Mouse (Mus musculus) lung, embryonic 14.5 days (tissue): Measurements from ENCODE around the gene Kiss1r. TPM values are rescaled to one million over a fixed set of nuclear protein-coding genes. Genes with fewer than 3 reads are reported as not detected.
A peak's percentile ranks its signal among the peaks of the same experiment; 100 is the strongest.
"Not testable (repeated sequence)": the region's sequence is repeated elsewhere in the genome, so short reads cannot be mapped to it uniquely, and the experiment has no call there.

Experiments used
- ATAC-seq: fragments of 200-750 bp; cut with Nextera tagmentation; 2 replicates; pipeline ENCODE4 v1.8.0; 2017; ENCODE audit warnings: mild to moderate bottlenecking, moderate TSS enrichment, moderate library complexity; ENCODE audit not compliant: insufficient read depth
- DNase-seq: peaks from one replicate; pipeline ENCODE4 v3.0.0-alpha.2; 2015
- H3K27ac ChIP-seq: fragments of 300-500 bp; sonication (generic); 2 replicates; pipeline ENCODE4 v1.5.1; 2014; ENCODE audit warnings: low read depth, mild to moderate bottlenecking, moderate library complexity
- H3K27me3 ChIP-seq: fragments of 300-500 bp; sonication (generic); 2 replicates; pipeline ENCODE4 v1.6.1; 2014; ENCODE audit warnings: low read length, control low read depth; ENCODE audit not compliant: insufficient read depth
- H3K36me3 ChIP-seq: fragments of 300-500 bp; sonication (generic); 2 replicates; pipeline ENCODE4 v1.6.1; 2014; ENCODE audit warnings: control low read depth; ENCODE audit not compliant: insufficient read depth
- H3K4me1 ChIP-seq: fragments of 300-500 bp; sonication (generic); 2 replicates; pipeline ENCODE4 v1.6.1; 2014; ENCODE audit warnings: antibody characterized with exemption, control low read depth; ENCODE audit not compliant: insufficient read depth
- H3K4me2 ChIP-seq: fragments of 300-500 bp; sonication (generic); 2 replicates; pipeline ENCODE4 v1.6.1; 2014; ENCODE audit warnings: mild to moderate bottlenecking
- H3K4me3 ChIP-seq: fragments of 300-500 bp; sonication (generic); 2 replicates; pipeline ENCODE4 v1.5.1; 2014; ENCODE audit warnings: low read depth, low read length
- H3K9ac ChIP-seq: fragments of 300-500 bp; sonication (generic); 2 replicates; pipeline ENCODE4 v1.6.1; 2014
- H3K9me3 ChIP-seq: fragments of 300-500 bp; sonication (generic); 2 replicates; pipeline ENCODE4 v1.6.1; 2016; ENCODE audit warnings: low read depth, low read length, control low read depth
- CTCF ChIP-seq: IDR thresholded peaks from 2 replicates; pipeline ENCODE4 v1.5.1; 2016; ENCODE audit warnings: antibody characterized with exemption, low read depth
- WGBS: fragments of 180-500 bp; shearing (Covaris S2); extraction: QIAGEN DNeasy Blood & Tissue Kit; methylation state at CpG from one replicate; pipeline ENCODE4 v1.1.7; 2014; 5-methylcytosine and 5-hydroxymethylcytosine counted together
- polyA plus RNA-seq: library from polyadenylated mRNA; unstranded; fragments of >200 nt; fragmentation: Nextera tagmentation; extraction: Ambion mirVana; gene quantifications from 2 replicates; pipeline ENCODE4 v1.2.1, GENCODE M21; 2014

Kiss1r gene
- polyA plus RNA-seq, 1 experiment from 2014 or later = 1.2 TPM

DNA sequence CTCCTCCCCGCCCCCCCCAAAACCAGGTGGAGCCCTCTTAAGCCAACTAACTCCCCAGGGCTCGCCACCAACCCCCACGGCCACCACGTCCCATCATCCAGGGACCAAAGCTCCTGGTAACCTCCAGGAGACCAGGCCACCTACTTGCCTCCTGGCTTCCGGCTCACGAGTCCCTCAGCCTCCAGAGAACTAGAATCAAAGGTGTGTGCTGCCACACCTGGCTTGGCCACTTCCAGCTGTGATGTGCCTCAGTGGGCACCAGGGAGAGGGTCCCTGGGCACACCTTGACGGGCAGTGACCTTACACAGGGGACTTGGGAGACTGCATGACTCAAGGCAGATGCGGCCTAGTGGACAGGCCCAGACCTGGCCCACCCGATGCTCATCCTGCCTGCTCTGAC is 38.9 kb downstream of the Kiss1r start:
- no peak overlapping the region for H3K4me3 ChIP-seq
- TF ChIP-seq CTCF = no peak
- no peak overlapping the region for H3K9ac ChIP-seq
- H3K9me3 ChIP-seq = no peaks in the 10 kb centered on the region
- no peak for DNase-seq
- WGBS = 62% methylated on average over 9 of the region's 9 CpGs
- no peak overlapping the region for H3K27ac ChIP-seq
- no peaks in the 10 kb centered on the region for H3K4me1 ChIP-seq
- H3K4me2 ChIP-seq = no peak overlapping the region
- ATAC-seq = no peak
- H3K27me3 ChIP-seq = no peaks in the 10 kb centered on the region
- peaks cover 25% of the 10 kb centered on the region for H3K36me3 ChIP-seq

DNA sequence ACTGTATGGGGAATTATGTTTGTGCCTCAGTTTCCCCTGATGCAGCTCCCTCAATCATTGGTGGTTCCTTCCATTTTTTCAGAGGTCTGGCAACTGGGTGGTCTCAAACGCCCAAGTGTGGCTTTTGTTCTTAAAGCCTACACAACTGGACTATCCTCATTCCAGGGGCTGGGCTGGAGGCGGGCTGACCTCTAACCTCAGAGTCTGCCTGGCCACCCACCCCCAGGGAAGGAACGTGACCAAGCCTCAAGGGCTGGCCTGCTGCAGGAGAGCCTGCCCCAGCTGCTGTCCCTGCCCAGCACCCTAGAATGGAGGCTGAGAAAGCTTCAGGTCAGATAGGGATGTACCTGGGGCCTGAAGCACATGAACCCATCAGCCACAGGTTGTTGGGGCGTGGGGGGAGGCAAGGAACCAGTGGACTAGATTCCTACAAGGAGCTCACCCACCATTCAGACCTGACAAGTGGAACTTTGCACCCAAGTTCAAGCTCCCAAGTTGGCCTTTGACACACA is 39.9 kb downstream of the Kiss1r start:
- Histone ChIP-seq H3K27ac (no peak overlapping the region), H3K4me1 (0 out of 2 replicates have a peak, but pooled peaks cover 6% of the 10 kb centered on the region), H3K4me2 (no peak overlapping the region), H3K9me3 (no peaks in the 10 kb centered on the region), H3K4me3 (no peak overlapping the region), H3K36me3 (peaks cover 21% of the 10 kb centered on the region), H3K27me3 (no peaks in the 10 kb centered on the region), H3K9ac (no peak overlapping the region)
- DNase-seq = no peak
- WGBS = 20% methylated on average over 4 of the region's 4 CpGs
- no peak for TF ChIP-seq CTCF
- ATAC-seq = no peak

DNA sequence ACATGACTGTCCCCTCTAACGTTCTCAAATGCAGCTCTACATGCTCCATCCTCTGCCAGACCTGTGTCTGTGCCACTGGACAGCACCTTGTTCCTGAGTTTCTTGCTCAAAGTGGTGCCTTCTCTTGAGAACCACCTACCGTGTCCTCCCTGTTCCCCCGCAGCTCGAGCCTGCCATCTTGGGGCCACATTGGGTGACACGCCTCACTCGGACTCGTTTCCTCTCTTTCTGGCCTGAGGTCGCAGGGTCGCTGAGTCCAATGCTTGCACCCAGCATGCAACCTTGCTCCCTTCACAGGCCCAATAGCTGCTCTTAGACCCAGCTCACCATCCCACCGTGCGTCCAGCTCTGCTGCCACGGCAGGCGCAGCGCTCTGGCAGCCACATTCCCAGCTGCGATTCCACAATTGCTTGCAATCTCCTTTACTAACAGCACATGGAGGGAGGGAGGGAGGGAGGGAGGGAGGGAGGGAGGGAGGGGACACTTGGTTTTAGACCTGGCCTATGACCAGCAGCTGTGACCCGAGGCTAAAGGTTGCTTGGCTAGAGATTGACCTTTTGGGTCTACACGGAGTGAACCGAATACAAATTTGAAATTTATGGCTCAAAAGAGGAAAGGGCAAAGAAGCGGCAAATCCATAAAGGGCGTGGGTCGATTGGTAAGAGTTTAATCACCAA is 41.5 kb downstream of the Kiss1r start:
- peak; percentile 94 for TF ChIP-seq CTCF
- H3K9ac ChIP-seq = no peak overlapping the region

DNA sequence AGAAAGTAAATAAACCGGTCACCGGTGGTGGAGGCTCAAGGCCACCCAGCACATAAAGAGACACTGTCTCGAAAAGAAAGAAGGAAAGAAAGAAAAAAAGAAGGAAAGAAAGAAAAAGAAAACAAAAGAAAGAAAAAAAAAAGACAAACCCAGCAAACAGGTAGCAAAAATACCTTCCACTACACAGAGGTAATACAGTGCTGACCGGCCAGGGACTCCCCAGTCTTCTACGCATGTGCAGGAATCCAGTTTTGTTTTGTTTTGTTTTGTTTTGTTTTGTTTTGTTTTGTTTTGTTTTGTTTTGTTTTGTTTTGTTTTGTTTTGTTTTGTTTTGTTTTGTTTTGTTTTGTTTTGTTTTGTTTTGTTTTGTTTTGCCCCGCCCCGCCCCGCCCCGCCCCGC is 42.6 kb downstream of the Kiss1r start:
- not testable (repeated sequence) for ATAC-seq, H3K27me3 ChIP-seq, H3K4me1 ChIP-seq, H3K27ac ChIP-seq, H3K9ac ChIP-seq, H3K9me3 ChIP-seq, DNase-seq
- peak overlapping the region; percentile 99 for H3K4me3 ChIP-seq
- WGBS = 33% methylated on average over 10 of the region's 10 CpGs
- H3K4me2 ChIP-seq = peak overlapping the region; percentile 89
- H3K36me3 ChIP-seq = peaks cover 31% of the 10 kb centered on the region

More for the DNA sequence above, 41.5 kb downstream of the Kiss1r start:
- H3K36me3 ChIP-seq = peaks cover 24% of the 10 kb centered on the region
- 0 out of 2 replicates have a peak, but pooled peaks cover 6% of the 10 kb centered on the region for H3K4me1 ChIP-seq
- H3K27me3 ChIP-seq = no peaks in the 10 kb centered on the region
- no peak overlapping the region for H3K4me3 ChIP-seq
- 12% methylated on average over 21 of the region's 21 CpGs for WGBS
- DNase-seq = peak; percentile 85
- no peak for ATAC-seq
- no peaks in the 10 kb centered on the region for H3K9me3 ChIP-seq
- no peak overlapping the region for H3K27ac ChIP-seq
- H3K4me2 ChIP-seq = peak overlapping the region; percentile 45

DNA sequence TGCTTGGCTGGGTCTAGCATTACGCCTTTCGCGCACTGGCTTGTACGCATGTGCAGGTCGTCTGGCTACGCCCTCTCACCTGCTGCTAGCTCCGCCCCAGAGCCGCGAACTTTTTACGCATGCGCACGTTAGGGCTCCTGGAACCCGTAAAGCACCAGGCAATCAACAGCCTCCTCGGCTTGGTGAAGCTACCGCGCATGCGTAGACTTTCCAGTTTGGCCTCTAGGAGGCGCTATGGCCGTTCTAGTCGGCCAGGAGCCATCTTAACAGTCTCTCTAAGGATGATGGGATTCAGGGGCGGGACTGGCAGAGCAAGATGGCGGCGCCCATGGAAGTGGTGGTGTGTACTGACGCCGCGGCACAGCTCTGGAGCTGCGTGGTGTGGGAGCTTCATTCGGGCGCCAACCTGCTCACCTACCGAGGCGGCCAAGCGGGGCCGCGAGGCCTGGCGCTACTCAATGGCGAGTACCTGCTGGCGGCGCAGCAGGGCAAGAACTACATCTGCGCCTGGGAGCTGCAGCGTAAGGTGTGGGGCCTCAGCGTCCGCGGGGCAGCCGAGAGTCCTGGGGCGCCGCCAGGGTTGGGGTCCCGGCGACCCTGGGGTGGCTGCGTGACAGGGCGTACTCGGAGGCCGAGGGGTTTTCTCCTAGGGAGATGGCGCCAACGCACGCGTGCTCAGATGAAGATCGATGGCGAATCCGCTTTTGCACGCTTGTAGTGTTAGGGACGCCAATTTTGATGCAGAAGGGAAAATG is 43.3 kb downstream of the Kiss1r start, which contains the start of gene Wdr18:
Wdr18 (plus strand) TSS at position 306 of the 755 bp plus-strand sequence.
- peak; percentile 99 for TF ChIP-seq CTCF
- Histone ChIP-seq H3K27ac (peak within 1 kb of the TSS; percentile 58; the same call in 1 of the 2 replicates), H3K4me1 (0 out of 2 replicates have a peak, but pooled peaks cover 6% of the 10 kb centered on the region), H3K9me3 (no peaks in the 10 kb centered on the region), H3K27me3 (no peaks in the 10 kb centered on the region), H3K4me2 (peak within 1 kb of the TSS; percentile 89), H3K9ac (peak within 1 kb of the TSS; percentile 84), H3K36me3 (peaks cover 37% of the 10 kb centered on the region), H3K4me3 (peak within 1 kb of the TSS; percentile 99)
- DNase-seq = peak; percentile 100
- ATAC-seq = peak; percentile 95
- under 1% methylated on average over 61 of the region's 61 CpGs for WGBS

DNA sequence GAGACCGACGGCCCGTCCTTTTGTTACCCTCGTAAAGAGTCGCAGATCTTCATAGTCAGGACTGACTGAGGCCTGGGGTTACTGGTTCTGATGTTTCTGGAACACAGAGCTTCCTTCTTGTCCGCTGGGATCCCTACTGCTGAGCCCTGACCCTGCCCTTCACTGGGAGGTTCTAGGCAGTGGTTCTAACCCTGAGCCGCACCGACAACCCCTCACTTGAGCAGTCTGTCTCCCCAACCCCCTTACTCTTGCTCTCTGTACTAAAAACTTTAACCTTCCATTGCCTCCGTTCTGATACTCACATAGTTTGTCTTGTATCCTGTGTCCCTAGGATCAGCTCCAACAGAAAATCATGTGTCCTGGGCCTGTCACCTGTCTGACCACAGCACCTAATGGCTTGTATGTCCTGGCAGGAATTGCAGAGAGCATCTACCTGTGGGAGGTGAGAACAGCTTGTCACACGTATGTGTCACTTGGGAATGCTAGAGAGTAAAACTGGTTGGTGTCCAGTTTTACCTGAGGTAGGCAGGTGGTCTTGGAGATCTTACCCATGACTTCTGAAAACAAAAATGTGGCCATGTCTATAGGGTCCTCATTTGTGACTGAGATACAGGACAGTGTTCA is 44.0 kb downstream of the Kiss1r start:
- ATAC-seq (no peak), DNase-seq (no peak)
- Histone ChIP-seq H3K4me1 (0 out of 2 replicates have a peak, but pooled peaks cover 6% of the 10 kb centered on the region), H3K4me3 (peak overlapping the region; percentile 99), H3K27ac (no peak overlapping the region), H3K27me3 (no peaks in the 10 kb centered on the region), H3K4me2 (peak overlapping the region; percentile 89), H3K36me3 (peaks cover 45% of the 10 kb centered on the region), H3K9ac (peak overlapping the region; percentile 84), H3K9me3 (no peaks in the 10 kb centered on the region)
- 14% methylated on average over 10 of the region's 10 CpGs for WGBS
- no peak for TF ChIP-seq CTCF
